Mouse (Mus musculus) limb, embryonic 10.5 days (tissue): ENCODE results near the gene Gpbp1. TPM values are rescaled to one million over a fixed set of nuclear protein-coding genes. Genes with fewer than 3 reads are reported as not detected.

Source experiments
- DNase-seq: peaks from one replicate; pipeline ENCODE4 v3.0.0-alpha.2; 2017; ENCODE audit warnings: low spot score
- H3K27ac ChIP-seq: fragments of 300-500 bp; sonication (generic); 2 replicates; pipeline ENCODE4 v1.5.1; 2016; ENCODE audit warnings: mild to moderate bottlenecking
- H3K27me3 ChIP-seq: fragments of 300-500 bp; sonication (generic); 2 replicates; pipeline ENCODE4 v1.6.1; 2016; ENCODE audit warnings: low read depth, mild to moderate bottlenecking; ENCODE audit not compliant: poor library complexity, severe bottlenecking
- H3K36me3 ChIP-seq: fragments of 300-500 bp; sonication (generic); 2 replicates; pipeline ENCODE4 v1.6.1; 2016; ENCODE audit warnings: mild to moderate bottlenecking, moderate library complexity
- H3K4me1 ChIP-seq: fragments of 300-500 bp; sonication (generic); 2 replicates; pipeline ENCODE4 v1.6.1; 2016
- H3K4me3 ChIP-seq: fragments of 300-500 bp; sonication (generic); 2 replicates; pipeline ENCODE4 v1.5.1; 2016; ENCODE audit warnings: mild to moderate bottlenecking, moderate library complexity
- H3K9me3 ChIP-seq: fragments of 300-500 bp; sonication (generic); replicated peaks from 2 replicates; pipeline ENCODE4 v1.6.1; 2016; ENCODE audit warnings: mild to moderate bottlenecking
- WGBS: fragments of 180-500 bp; shearing (Covaris S2); methylation state at CpG from one replicate; pipeline ENCODE4 v1.1.7; 2016; 5-methylcytosine and 5-hydroxymethylcytosine counted together
- polyA plus RNA-seq: library from polyadenylated mRNA; unstranded; fragments of >200 nt; fragmentation: Nextera tagmentation; extraction: Ambion mirVana; gene quantifications from 2 replicates; pipeline ENCODE4 v1.2.1, GENCODE M21; 2016

The Gpbp1 gene
- polyA plus RNA-seq, 1 experiment from 2014 or later, result 95.4 TPM

DNA sequence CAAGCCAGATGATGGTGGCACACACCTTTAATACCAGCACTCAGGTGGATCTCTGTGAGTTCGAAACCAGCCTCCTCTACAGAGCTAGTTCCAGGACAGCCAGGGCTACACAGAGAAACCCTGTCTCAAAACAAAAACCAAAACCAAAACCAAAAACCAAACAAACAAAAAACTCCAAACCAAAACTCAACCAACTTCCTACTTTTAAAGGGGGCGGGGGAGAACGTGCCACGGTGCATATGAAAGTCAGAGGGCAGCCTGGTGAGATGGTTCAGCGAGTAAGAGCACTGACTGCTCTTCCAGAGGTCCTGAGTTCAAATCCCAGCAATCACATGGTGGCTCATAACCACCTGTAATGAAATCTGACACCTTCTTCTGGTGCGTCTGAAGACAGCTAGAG is 18.7 kb upstream of the Gpbp1 start:
- no peak for DNase-seq
- H3K27ac ChIP-seq, result no peak overlapping the region
- no peaks in the 10 kb centered on the region for H3K9me3 ChIP-seq
- no peak overlapping the region for H3K4me3 ChIP-seq
- no peaks in the 10 kb centered on the region for H3K36me3 ChIP-seq
- 81% methylated on average over 6 of the region's 6 CpGs for WGBS
- no peaks in the 10 kb centered on the region for H3K27me3 ChIP-seq
- peaks cover 8% of the 10 kb centered on the region; the same call in 1 of the 2 replicates for H3K4me1 ChIP-seq

DNA sequence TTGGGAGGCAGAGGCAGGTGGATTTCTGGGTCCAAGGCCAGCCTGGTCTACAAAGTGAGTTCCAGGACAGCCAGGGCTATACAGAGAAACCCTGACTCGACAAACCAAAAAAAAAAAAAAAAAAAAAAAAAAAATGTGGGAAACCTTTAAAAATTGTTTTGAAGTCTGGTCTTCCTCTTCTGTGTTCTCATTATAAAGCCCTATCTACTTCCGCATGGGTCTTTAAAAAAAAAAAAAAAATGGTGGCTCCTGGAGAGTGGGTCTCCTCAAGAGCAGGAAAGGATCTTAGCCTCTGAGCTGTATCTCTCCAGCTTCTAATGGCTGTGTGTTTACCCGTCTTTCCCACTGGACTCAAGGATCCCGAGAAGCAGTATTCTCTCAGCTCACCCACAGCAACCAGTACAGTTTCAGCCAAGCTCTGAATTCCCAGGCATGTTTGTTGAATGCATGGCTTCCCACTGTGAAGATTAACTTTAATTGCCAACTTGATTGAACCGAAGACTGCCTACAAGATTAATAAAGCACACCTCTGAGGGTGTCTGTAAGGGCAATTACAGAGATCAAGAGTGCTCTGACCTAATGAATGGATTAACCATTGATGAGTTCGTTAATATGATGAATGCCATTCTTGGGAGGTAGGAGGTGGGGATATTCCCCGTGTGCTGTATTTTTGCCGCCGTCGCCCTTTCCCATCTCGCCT is 4.6 kb upstream of the Gpbp1 start:
- Histone ChIP-seq H3K27me3 (peaks cover 25% of the 10 kb centered on the region), H3K4me1 (peaks cover 13% of the 10 kb centered on the region), H3K27ac (no peak overlapping the region), H3K9me3 (no peaks in the 10 kb centered on the region), H3K36me3 (no peaks in the 10 kb centered on the region), H3K4me3 (no peak overlapping the region)
- DNase-seq, result no peak
- 68% methylated on average over 11 of the region's 11 CpGs for WGBS

DNA sequence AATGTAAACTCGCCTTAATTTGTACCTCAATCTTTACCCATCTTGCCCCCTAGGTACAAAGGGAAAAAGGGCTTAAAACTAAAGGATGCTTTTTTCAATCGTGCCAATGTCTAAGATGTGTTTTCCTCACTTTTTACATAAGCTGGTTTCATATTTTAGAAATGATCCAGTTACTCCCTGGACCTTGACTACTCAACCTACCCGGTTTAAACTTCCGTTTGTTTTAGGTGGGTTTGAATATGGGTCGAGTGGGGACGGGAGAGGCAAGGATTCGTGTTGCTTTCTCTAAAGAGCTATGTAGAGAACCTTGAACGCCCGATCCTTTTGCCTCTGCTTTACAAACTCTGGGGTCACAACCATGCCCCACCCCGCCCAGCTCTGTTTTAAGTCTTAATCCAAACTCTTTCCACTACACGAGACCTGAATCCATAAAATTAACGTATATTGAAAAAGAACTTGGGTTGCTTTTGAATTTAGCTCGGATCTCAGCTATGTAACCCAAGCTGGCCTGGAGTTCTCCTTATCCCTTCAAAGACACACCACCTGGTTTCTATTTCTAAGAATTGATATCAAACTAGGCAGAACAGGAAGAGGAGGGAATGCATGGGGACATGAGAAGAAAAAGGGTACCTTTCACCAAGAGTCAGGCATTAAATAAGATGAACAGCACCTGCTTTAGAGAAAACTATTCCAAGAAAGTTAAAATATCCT is 1.3 kb upstream of the Gpbp1 start:
- no peak overlapping the region for H3K27ac ChIP-seq
- peaks cover 25% of the 10 kb centered on the region for H3K27me3 ChIP-seq
- peak; percentile 32 for DNase-seq

DNA sequence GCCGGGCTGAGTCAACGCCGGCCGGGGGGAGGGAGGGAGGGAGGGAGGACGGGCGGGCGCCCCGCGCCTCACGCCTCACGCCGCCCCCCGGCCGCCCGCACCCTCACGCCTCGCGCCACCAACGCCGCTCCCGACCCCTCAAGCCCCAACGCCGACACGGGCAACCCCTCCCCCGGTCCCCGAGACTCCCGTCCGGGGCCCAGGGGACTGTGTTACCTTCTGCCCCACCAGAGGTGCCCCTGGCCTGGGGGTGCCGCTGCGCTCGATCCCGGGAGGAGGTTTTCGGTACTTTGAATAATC is 459 bp downstream of the Gpbp1 start:
- Histone ChIP-seq H3K9me3 (no peaks in the 10 kb centered on the region), H3K27ac (peak overlapping the region; percentile 99), H3K4me3 (peak overlapping the region; percentile 94), H3K27me3 (peaks cover 25% of the 10 kb centered on the region), H3K4me1 (peaks cover 35% of the 10 kb centered on the region), H3K36me3 (peaks cover 17% of the 10 kb centered on the region; the same call in 1 of the 2 replicates)
- DNase-seq, result no peak
- under 1% methylated on average over 27 of the region's 33 CpGs for WGBS

More for the DNA sequence above, 1.3 kb upstream of the Gpbp1 start:
- H3K9me3 ChIP-seq, result no peaks in the 10 kb centered on the region
- H3K4me1 ChIP-seq, result peaks cover 21% of the 10 kb centered on the region
- 0 out of 2 replicates have a peak, but pooled peaks cover 9% of the 10 kb centered on the region for H3K36me3 ChIP-seq
- H3K4me3 ChIP-seq, result peak overlapping the region; percentile 94
- 23% methylated on average over 13 of the region's 13 CpGs for WGBS

DNA sequence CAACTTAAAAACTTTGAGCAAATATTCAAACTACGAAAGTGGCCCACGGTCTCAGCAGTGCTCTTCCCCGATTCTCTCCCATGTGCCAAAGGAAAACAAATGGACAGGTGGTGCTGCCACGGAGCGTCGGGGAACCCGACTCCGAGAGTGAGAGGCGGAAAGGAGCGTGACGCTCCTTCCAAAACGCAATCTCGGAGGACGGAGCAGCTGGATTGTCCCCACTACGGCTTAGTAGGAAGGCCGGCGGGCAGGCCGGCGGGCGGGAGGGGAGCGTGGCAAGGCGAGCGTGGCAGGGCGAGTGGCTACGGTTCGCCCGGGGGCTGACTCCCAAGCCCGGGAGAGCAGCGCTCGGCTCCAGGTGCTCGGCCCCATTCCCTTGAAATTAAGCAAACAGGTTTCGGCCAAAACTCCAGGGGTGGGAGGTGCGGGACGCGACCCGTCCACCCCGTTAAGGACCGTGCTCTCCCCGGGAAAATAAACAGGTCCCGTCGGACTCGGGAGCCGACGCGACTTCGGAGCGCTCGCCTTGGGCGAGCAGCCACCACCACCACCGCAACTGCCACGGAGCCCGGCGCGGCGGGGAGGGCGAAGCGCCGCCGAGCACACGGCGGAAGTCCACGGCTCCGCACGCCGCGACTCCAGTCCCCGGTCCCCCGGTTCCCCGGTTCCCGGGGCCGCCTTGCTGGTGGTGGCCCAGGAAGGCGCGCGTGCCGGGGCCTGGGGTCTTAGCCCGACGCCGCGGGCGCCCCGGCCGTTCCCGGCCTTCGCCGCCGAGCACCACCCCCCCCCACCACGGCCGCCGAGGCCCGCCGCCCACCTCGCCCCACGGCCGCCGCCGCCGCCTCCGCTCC is 1.0 kb downstream of the Gpbp1 start:
- H3K27me3 ChIP-seq, result peaks cover 25% of the 10 kb centered on the region
- no peaks in the 10 kb centered on the region for H3K9me3 ChIP-seq
- WGBS, result under 1% methylated on average over 84 of the region's 98 CpGs
- peak; percentile 69 for DNase-seq
- peak overlapping the region; percentile 94 for H3K4me3 ChIP-seq
- H3K27ac ChIP-seq, result peak overlapping the region; percentile 99
- H3K36me3 ChIP-seq, result peaks cover 23% of the 10 kb centered on the region; the same call in 1 of the 2 replicates
- H3K4me1 ChIP-seq, result peaks cover 35% of the 10 kb centered on the region

DNA sequence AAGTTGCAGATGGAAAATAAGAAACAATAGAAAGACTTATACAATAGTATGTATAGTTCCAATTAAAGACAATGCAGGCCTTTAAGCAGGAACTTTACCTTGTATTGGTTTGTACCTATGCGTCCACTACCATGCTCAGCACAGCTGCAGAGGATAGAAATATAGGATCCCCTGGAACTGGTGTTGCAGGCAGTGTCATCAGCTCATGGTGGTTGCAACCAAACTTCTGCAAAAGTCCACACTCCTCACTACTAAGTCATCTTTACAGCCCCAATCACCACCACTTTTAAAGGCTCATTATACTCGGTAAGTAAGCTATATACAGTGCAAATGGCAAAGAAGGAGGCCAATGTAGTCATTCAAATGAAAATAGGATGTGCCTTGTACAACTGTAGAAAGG is 12.2 kb downstream of the Gpbp1 start:
- H3K36me3 ChIP-seq, result peaks cover 52% of the 10 kb centered on the region
- H3K27me3 ChIP-seq, result no peaks in the 10 kb centered on the region
- DNase-seq, result no peak
- no peak overlapping the region for H3K27ac ChIP-seq
- peaks cover 9% of the 10 kb centered on the region; the same call in 1 of the 2 replicates for H3K4me1 ChIP-seq
- H3K9me3 ChIP-seq, result no peaks in the 10 kb centered on the region
- 88% methylated on average over 2 of the region's 2 CpGs for WGBS
- H3K4me3 ChIP-seq, result no peak overlapping the region

DNA sequence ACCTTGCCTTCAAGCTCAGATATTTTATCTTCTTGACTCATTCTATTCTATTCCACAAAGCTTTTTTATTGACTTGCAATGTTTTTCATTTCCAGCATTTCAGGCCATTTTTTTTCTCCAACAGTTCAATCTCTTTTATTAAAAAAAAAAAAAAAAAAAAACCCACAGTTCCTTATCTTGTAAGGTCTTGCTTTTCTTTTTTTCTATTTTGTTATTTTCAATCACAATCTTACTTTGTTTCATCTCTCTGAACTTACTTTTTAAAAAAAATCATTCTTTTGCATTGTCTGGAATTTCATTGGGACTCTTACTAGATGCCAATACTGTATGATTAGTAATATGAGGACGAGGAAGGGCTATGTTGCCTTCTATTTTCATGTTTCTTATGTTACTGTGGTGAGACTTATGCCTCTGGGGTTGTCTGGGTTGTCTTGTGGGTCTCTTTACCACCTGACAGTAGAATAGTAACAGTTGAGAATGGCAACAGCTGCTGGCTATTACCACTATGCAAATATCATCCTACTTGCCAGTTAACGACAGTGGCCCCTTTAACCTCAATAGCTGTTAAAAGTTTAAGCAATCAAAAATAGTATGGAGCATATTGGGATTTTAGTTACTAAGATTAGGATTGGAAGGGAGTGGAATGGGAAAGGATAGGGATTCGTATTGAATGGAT is 19.2 kb downstream of the Gpbp1 start:
- DNase-seq, result no peak
- Histone ChIP-seq H3K9me3 (no peaks in the 10 kb centered on the region), H3K27me3 (no peaks in the 10 kb centered on the region), H3K36me3 (peaks cover 41% of the 10 kb centered on the region), H3K27ac (no peak overlapping the region), H3K4me3 (no peak overlapping the region), H3K4me1 (peaks cover 5% of the 10 kb centered on the region; the same call in 1 of the 2 replicates)
- WGBS, result 92% methylated on average over 3 of the region's 3 CpGs

DNA sequence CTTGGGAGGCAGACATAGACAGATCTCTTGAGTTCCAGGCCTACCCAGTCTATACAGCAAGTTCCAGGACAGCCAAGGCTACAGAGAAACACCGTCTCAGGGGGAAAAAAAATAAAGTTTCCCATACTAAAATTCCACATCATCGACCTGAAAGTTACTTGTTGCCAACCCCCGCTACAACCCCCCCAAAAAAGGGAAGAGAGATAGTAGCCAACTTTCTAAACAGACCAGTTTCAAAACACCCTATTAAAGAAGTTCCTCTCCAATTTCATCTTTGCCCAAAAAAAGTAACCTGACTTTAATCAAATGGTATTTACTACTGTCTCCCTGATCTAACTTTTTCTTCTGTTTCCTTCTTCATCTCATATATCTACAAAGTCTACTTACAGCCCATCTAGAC is 22.6 kb downstream of the Gpbp1 start:
- DNase-seq, result no peak
- WGBS, result 91% methylated on average over 3 of the region's 3 CpGs
- H3K4me1 ChIP-seq, result no peaks in the 10 kb centered on the region
- H3K27me3 ChIP-seq, result no peaks in the 10 kb centered on the region
- peaks cover 71% of the 10 kb centered on the region for H3K36me3 ChIP-seq
- H3K27ac ChIP-seq, result no peak overlapping the region
- H3K4me3 ChIP-seq, result no peak overlapping the region
- H3K9me3 ChIP-seq, result no peaks in the 10 kb centered on the region

DNA sequence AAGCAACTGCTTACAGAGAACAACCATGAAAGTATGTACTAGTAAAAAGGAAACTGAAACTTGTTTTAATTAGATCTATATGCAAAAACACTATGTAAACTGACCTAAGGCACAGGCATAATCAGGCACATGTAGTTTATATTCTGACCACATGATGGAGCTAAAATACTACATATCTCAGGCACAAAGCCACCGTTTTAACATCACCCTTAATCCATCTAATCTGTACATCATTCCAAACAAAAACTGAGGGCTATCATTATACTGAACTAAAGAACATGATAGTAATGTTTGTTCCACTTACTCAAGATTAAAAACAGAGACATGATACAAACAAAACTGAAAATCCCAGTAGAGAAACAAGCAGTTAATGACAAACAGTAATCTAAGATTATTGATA is 28.5 kb downstream of the Gpbp1 start:
- Histone ChIP-seq H3K27ac (no peak overlapping the region), H3K36me3 (peaks cover 40% of the 10 kb centered on the region), H3K9me3 (no peaks in the 10 kb centered on the region), H3K4me3 (no peak overlapping the region), H3K4me1 (no peaks in the 10 kb centered on the region), H3K27me3 (no peaks in the 10 kb centered on the region)
- DNase-seq, result no peak
- WGBS, result 55% methylated on average over 1 of the region's 1 CpGs

DNA sequence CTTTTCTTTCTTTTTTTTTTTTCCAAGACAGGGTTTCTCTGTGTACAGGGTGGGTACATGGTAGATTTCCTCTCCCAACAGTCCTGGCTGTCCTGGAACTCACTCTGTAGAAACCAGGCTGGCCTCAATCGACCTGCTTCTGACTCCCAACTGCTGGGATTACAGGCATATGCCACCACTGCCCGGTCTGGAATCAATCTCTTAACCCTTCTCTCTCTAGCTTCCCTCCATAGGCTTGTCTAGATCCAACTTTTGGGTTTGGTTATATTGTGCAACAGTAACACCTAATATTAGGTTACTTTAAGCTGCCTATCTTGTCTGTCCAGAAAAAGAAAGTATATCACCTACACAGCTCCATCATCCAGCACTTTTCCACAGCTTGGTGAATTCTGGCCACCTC is 33.1 kb downstream of the Gpbp1 start:
- DNase-seq, result no peak
- Histone ChIP-seq H3K36me3 (peaks cover 17% of the 10 kb centered on the region), H3K9me3 (no peaks in the 10 kb centered on the region), H3K27ac (no peak overlapping the region), H3K27me3 (no peaks in the 10 kb centered on the region), H3K4me3 (no peak overlapping the region), H3K4me1 (no peaks in the 10 kb centered on the region)
- 71% methylated on average over 2 of the region's 2 CpGs for WGBS

DNA sequence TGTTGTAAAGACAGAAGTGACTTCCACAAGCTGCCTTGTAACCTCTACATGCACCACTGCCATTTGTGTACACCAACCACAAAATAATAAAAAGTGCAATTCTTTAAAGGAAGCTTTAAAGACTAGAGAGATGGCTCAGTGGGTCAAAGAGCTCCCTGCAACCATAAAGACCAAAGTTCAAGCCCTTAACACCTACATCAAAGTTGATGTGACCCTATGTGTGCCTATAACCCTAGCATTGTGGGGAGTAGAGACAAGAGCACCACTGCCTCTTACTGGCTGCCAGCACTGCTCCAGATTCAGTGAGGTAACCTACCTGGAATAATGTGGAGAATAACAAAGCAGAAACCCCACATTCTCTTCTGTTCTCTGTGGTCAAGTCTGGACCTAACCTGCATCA is 45.6 kb downstream of the Gpbp1 start:
- DNase-seq, result no peak
- no peaks in the 10 kb centered on the region for H3K27me3 ChIP-seq
- H3K9me3 ChIP-seq, result no peaks in the 10 kb centered on the region
- H3K36me3 ChIP-seq, result peaks cover 59% of the 10 kb centered on the region
- H3K27ac ChIP-seq, result no peak overlapping the region
- no peak overlapping the region for H3K4me3 ChIP-seq
- H3K4me1 ChIP-seq, result no peaks in the 10 kb centered on the region

DNA sequence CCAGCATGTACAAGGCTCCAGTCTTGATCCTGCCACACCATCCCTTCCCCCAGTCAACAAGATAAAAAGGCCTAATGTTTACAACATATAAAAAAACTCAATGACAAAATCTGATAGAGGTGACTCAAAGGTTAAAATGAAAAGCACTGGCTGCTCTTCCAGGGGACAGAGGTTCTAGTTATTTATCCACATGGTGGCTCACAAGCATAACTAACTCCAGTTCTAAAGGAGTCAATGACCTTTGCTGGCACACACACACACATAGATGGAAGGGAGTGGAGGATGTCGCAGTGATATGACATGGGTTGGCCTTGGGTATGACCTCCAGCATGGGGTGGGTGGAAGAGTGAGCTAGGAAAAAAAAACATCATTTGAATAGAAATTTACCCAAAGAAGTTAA is 58.7 kb downstream of the Gpbp1 start:
- Histone ChIP-seq H3K9me3 (no peaks in the 10 kb centered on the region), H3K27me3 (no peaks in the 10 kb centered on the region), H3K4me3 (no peak overlapping the region), H3K36me3 (peaks cover 87% of the 10 kb centered on the region), H3K27ac (no peak overlapping the region), H3K4me1 (no peaks in the 10 kb centered on the region)
- 93% methylated on average over 1 of the region's 1 CpGs for WGBS
- no peak for DNase-seq
